In genomic region chr4:95095911-95096310, GRCm38 (mm10) we compare ENCODE assay signal across 21 mouse cellular contexts.
"Had no signal": no experiment of that assay in that cellular context is flagged by ENCODE, and none has a peak within 500 bp of the region (broad histone marks: within the 10 kb centered on the region; RNA-seq: fewer than 3 reads in every experiment).

No protein-coding gene starts in this region.

- H3K4me2 ChIP-seq: heart, embryonic 12.5 days; hindbrain, embryonic 13.5 days; hindbrain, embryonic 15.5 days; limb, embryonic 13.5 days; limb, embryonic 15.5 days; liver, embryonic 12.5 days had no signal

- H3K9ac ChIP-seq: heart, embryonic 12.5 days; hindbrain, embryonic 13.5 days; hindbrain, embryonic 15.5 days; limb, embryonic 13.5 days; limb, embryonic 15.5 days; liver, embryonic 12.5 days; liver, embryonic 14.5 days had no signal

- H3K27me3 ChIP-seq: heart, embryonic 12.5 days; hindbrain, embryonic 13.5 days; hindbrain, embryonic 15.5 days; limb, embryonic 13.5 days; limb, embryonic 15.5 days; liver, embryonic 12.5 days had no signal

- H3K36me3 ChIP-seq: heart, embryonic 12.5 days; hindbrain, embryonic 13.5 days; hindbrain, embryonic 15.5 days; limb, embryonic 13.5 days; limb, embryonic 15.5 days; liver, embryonic 12.5 days had no signal

- DNase-seq: gastrocnemius, postnatal 14 days; gastrocnemius, postnatal 36 days; heart, adult 18-20 months; heart, postnatal 10 days; heart, postnatal 36 days; kidney, adult 11 months; kidney, adult 2 months; kidney, postnatal 14 days; kidney, postnatal 36 days; layer of hippocampus, adult 9-11 months; layer of hippocampus, postnatal 36 days; left cerebral cortex, postnatal 4 days had no signal

- H3K9me3 ChIP-seq: heart, embryonic 12.5 days; hindbrain, embryonic 13.5 days; hindbrain, embryonic 15.5 days; limb, embryonic 13.5 days; limb, embryonic 15.5 days; liver, embryonic 12.5 days had no signal

- ATAC-seq: hindbrain, postnatal 0 days; intestine, embryonic 16.5 days; liver, embryonic 12.5 days had no signal

- H3K27ac ChIP-seq: hindbrain, embryonic 13.5 days; hindbrain, embryonic 15.5 days; hindbrain, postnatal 0 days; limb, embryonic 13.5 days; limb, embryonic 15.5 days; liver, embryonic 12.5 days; liver, embryonic 14.5 days had no signal

- H3K4me1 ChIP-seq: liver, embryonic 12.5 days had no signal

- H3K4me3 ChIP-seq: heart, embryonic 12.5 days; hindbrain, embryonic 13.5 days; hindbrain, embryonic 15.5 days; limb, embryonic 13.5 days; limb, embryonic 15.5 days; liver, embryonic 12.5 days had no signal
